Mouse (Mus musculus) frontal cortex, adult (tissue): ENCODE data around the gene Galnt2.

Source experiments
- ATAC-seq: cut with Nextera tagmentation; 2 replicates; pipeline ENCODE4 v1.9.2; 2017; ENCODE audit warnings: mild to moderate bottlenecking, moderate library complexity, mixed read lengths; ENCODE audit not compliant: low TSS enrichment

The Galnt2 gene

DNA sequence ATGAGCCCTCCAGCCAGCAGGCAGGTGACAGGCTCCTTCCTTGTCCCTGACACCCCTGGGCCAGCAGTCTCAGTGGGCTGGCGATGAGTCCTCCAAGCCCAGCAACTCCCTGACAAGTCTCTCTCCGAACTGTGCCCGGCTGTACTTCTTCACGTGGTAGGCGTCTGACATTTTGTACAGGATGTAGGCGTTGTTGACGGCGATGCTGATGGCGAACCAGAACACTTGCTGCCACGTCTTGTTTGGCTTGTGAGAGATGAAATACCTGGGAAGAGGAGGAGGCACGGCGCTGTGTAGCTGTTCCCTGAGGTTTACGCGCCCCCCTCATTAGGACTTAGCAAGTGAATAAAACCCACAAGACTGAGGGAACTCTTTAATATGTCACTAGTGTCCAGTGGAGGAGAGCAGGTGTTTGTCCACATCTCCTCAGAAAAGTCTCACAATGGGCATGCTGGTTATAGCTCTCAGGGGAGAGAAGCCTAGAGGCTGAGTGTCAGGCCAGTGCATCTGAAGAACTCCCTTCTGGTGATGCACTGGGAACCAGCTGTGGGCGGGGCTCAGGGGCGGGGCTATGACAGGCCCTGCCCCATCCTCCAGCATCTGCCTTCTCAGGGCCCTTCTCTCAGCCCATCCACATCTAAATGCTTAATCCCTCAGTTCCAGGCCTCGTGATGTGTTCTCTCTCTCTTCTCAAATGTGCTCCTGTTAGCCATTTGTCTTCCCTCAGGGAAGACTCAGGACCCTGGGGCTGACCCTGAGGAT, 139.4 kb downstream of the Galnt2 start:
- peak; percentile 28; the same call in 1 of the 2 replicates for ATAC-seq

DNA sequence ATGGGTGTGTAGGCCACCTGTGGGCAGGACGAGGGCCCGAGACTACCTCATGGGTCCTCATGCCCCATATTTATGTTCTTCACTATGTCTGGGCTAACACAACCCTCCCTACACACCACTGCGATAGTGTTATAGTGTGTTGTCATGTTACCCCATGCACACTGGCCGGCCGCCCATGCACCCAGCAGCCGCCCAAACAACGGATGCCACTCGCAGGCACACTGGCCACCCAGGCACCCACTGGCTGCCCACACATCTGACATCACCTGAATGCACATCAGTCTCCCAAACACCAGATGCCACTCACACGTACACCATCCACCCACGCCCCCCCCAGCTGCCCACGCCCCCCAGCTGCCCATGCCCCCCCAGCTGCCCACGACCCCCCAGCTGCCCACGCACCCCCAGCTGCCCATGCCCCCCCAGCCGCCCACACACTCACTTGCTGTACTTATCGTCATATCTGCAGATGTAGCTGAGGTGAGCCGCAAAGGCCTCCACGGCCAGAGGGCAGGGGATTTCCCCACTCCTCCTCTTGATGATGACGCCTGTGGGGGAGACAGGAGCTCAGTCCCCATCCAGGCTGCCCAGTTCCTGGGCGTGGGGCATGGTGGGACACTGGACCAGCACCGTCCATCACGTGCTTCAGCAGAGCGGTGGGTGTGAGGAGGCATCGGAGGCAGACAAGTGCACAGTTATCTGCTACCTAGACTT, 140.4 kb downstream of the Galnt2 start:
- no peak; the same call in 1 of the 2 replicates for ATAC-seq

DNA sequence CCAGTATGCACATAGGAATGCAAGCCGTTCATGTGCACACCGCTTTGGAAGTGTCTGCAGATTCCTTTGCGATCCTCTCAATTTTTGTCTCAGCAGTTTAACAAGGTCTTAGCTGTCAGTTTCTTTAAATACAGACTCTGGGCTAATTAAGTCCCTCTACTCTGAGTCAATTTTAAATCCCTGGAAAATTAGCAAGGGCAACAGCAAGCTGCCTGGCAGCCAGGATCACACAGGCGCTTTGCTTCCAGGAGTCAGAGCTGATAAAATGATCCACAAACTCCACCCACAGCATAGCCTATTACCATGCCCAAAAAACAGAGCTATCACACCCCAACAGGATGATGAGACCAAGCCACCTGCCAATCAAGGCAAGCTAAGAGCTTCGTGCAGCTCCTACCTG, 142.6 kb downstream of the Galnt2 start:
- ATAC-seq: 0 out of 2 replicates have a peak, but pooled peaks have one; percentile 7

DNA sequence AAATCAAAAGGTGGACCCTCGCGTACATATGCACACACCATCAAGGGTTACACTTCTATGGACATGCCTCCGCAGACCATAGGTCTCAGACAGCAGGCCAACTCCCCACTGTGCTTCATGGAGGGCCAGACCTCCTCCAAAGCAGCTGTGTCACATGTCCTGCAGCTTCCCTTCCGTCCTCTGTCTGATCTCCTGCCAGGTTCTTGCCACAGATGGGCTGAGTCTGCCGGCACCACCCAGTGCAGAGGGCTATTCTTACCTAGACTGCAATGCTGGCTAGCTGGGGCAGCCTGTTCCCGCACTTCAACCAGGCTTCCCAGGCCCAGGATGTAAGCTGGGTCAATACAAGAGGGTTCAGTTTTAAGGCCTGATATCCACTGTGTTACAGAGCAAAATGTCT, 144.0 kb downstream of the Galnt2 start:
- peak; percentile 36 for ATAC-seq

DNA sequence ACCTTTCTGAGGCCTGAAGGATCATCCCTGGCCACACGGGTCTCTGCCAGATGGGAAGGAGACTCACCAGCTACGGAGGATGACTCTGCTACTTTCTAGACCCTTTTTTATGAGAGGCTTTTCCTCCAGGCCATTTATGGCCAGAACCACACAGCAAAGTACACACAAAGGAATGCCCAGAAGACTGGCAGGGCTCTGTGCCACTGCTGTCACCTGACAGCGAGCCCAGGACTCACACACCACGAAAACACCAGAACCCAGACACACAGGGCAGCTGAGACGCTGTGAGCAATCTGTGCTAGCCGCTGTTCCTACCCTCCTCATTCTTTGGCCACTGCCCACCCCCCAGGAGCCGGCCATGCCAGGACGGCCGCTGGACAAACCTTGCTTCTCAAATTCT, 144.5 kb downstream of the Galnt2 start:
- no peak for ATAC-seq

DNA sequence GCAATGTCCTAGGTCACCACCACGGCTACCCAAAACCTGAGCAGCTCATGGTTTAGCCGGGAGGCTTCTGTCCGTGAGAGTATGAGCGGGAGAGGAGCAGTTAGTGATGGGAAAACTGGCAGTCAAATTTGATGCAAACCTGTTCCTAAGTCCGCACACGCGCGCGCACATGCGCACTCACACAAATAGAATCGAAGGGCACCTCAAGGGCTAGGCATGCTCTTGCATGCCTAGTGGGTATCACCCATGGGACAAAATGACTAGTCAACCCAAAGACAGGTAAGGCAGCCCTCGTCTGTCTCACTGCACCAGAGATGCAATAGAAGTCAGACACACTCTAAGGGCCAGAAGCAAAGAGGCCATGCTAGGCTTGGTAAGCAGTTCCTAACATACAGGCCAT, 145.2 kb downstream of the Galnt2 start:
- ATAC-seq: no peak

DNA sequence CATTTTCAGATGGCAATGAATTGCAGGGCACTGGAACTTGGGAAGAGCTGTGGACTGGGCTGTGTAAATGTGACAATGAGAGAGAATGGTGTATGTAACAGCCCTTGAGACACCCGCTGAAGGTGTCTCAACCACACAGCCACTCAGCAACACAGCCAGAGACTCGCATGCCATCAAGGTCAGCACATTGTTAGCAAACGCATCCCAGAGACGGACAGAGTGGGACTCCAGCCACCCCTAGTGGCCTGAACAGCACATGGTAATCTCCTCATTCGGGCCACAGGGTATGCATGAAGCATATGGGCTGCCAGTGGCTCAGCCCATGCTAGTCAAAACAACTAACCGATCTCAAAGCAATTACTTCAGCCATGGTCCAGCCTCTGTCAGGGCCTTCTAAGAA, 148.1 kb downstream of the Galnt2 start:
- ATAC-seq: no peak

DNA sequence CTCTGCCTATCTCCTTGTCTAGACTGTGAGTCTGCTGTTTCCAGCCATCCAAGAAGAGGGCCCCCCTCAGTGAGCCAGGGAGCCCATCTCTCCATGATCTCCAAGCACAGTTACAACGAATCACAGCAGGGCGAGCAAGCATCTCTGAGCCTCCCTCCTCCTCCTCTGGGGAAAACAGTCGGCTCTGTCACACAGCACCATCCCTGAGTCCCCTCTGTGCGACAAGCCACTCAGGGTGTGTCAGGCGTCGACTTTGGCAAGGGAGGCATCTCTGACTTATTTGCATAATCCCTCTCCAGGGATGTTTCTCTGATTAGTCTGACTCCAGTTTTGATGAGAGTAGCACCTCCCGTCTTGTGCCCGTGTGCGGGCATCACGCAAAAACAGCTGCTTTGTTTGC, 151.0 kb downstream of the Galnt2 start:
- ATAC-seq: peak; percentile 46

DNA sequence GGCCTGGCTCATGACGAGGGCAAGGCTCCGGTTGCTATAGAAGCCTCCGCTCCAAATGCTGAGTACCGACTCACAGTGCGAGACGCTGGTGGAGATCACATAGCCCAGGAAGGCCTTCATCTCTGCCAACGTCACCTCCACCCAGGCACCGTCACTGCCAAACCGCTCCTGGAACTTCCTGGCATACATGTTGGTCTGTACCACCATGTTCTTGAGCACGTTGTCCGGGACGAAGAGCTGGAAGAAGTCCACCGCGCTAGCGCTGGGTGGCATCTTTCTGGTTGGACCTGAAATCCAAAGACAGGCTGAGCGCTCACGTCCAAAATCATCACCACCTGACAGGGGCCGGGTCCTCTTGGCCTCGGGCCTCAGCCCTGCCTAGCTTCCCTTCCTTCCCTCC, 153.1 kb downstream of the Galnt2 start:
- no peak for ATAC-seq

DNA sequence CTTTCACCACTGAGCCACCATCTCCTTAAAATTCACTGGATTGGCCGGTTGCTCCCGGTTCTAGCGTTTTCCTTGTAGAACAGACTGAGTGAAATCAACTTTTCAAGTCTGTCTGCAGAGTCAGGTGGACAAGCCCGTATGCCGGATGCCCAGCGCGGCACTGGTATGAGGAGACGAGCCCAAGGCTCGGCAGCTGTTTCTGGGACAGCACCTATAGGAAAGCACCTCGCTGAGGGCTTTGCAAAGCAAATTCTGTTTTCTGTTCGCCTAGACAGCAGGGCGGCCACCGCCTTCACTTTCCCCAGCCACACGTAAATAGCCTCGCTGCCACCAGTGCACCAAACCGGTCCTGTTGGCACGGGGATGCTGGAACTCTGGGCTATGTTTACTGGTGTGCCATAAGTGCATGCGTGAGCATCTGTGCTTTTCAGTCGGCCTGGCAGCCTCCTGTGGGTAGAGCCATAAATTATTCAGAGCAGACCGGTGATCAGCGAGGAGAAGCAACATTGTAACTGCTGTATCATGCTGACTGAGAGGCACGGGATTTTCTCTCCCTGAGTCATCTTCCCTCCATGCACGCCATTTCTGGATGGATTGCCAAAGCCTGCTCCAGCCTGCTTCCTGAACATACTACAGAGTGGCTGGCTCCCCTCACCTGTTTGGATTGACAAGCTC, 155.2 kb downstream of the Galnt2 start:
- ATAC-seq: peak; percentile 42

DNA sequence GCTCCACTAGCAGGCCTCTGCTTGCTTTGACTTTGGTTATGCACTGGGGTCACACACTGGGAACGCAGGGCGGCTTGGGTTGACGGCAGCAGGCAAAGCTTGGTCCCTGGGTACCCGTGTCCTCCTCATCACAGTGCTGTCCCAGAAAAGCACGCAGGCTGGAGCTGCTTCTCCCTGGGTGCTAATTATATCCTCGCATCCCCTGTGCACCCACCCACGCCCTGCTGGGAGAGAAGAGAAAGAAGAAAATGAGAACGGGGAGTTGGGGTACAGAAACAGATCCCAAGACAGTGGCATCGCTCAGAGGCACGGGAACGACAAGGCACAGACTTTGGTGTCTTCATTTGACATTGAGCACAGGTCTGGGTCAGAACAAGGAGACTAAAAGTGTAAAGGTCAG, 158.3 kb downstream of the Galnt2 start:
- ATAC-seq: peak; percentile 55

DNA sequence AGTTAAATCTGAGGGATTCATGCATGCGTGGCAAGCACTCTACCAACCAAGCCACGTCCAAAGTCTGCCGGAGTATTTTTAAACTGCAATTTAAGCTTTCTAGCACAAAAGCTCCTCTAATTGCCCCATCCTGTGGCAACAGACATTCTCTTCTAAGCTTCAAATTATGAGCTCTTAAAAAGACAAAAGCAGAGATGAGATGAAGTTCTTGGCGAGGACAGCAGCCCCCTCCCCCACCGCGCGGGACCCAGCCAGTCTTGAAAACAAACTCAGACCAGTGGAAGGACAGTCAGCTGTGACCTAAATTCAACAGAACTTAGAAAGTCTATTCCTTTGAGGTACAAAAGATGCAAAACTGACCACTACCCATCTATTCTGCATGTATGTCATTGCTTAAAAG, 160.0 kb downstream of the Galnt2 start:
- peak; percentile 9; the same call in 1 of the 2 replicates for ATAC-seq

DNA sequence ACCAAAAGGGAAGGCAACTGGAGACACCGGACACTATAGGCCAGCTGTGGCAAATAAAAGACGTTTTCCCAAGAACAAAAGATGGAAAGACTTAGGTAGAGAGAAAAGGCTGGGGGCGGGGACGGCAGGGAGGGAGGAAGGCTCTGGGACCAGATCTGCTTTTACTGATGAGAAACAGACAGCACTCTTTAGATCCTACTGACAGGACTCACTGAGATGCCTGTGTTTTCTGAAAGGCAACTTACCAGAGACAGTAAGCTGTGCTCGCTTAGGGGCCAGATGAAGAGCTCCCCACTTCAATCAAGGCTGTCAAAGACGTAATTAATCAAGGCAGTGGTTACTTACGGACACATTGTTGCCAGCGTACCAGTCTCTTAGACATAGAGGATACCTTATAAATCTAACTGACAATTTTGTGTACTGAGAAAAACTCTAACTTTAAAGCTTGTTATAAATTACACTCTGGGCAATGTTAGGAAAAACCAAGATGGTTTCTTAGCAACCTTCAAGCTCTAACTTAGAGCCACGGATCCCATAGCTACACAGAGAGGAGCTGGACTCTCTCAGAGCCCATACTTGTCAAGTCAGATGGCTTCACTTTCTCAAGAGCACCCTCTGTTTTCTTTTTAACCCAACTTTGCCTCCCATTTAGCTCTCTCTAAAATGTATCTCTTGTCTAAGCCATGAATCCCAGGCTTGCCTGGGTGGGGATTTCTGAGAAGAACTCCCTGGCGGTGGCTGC, 161.3 kb downstream of the Galnt2 start:
- no peak for ATAC-seq

DNA sequence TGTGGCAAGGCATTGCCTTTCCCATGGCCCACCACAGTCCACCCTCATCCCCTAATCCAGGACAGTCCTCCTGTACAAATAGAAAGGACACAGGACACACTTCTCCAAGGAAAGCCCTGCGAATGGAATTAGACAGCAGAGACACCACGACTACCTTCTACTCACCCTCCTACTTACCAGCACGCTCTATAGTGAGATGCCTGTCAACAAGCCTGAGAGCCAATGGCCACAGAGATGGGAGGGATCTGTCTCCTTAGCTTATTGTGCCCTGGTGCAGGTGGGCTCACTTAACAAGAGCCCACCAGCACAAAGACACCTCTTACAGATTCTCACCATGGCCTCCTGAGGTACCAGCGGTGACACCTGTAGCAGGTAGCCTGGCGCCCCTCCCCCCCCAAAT, 161.8 kb downstream of the Galnt2 start:
- ATAC-seq: no peak

DNA sequence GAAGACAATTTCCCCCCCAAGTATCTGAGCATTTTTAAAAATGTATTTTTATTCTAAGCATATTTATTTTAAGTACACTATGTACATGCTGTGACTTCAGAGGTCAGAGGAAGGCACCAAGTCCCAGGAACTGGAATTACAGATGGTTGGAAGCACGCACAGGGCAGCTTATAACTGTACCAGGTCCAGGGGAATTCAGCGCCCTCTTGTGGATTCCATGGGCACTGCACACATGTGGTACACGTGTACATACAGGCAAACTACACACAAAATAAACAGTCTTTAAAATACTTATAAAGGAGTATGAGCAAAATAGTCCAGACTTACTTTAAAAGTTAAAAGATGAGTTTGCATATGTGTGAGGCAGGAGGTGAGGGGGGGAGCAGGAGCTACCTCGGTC, 162.7 kb downstream of the Galnt2 start:
- no peak for ATAC-seq

DNA sequence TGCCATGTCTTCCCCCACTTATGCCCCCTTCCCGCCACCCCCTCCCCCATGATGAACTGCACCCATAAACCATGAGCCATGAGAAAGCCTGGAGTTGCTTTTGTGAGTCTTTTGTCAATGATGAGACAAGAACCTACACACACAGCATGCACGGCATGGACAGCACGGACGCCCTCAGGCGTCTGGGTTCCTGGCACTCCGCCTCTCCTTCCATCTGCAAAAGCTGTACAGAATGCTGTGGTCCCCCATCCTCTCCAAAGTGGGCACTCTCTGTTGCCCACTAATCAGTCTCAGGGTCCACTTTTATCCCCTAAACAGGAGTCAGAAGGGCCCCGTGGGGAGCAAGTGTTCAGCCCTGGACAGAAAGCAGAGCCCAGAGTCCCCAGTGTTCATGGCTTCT, 163.8 kb downstream of the Galnt2 start:
- no peak for ATAC-seq
